Mouse (Mus musculus): ENCODE data around the gene Epn2. TPM values are rescaled to one million over a fixed set of nuclear protein-coding genes. Genes with fewer than 3 reads are reported as not detected.

The Epn2 gene
- polyA plus RNA-seq, 1 experiment, result 107 TPM

DNA sequence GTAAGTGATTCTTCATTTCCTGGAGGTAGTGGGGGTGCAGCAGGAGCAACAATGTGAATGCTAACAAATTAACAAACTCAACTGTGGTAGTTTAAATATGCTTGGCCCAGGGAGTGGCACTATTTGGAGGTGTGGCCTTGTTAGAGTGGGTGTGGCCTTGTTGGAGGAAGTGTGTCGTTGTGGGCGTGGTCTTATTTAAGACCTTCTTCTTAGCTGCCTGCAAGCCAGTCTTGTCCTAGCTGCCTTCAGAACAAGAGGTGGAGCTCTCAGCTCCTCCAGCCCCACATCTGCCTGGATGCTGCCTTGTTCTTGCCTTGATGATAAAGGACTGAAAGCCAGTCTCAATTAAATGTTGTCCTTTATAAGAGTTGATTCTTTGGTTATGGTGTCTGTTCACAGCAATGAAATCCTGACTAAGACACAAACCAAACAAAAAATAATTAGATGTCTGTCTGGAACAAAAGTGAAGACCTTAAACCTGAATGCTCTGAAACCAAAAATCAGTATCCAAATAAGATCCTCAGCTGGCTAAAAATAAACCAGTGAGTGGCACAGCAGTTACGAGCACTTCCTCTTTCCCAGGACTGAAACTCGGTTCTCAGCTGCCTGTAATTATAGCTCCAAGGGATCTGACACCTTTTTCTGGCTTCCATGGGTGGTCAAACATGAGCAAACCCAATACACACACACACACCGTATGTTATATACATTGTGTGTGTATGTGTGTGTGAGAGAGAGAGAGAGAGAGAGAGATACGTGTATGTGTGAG, 80.6 kb downstream of the Epn2 start:
- TF ChIP-seq POLR2A (IDR thresholded peaks at IDR 0.05; ENCODE audit: extremely low read depth, insufficient read depth, low read length) (no peak), CTCF (IDR thresholded peaks at IDR 0.05; ENCODE audit: extremely low read depth, insufficient read depth, low read length) (no peak)
- peak overlapping the region; percentile 48; the same call in 1 of the 2 replicates for H3K27ac ChIP-seq (ENCODE audit: insufficient read depth, low read length)
- no peaks in the 10 kb centered on the region; the same call in 1 of the 2 replicates for H3K4me1 ChIP-seq (ENCODE audit: control insufficient read depth, insufficient read depth, low read length)
- no peak overlapping the region for H3K4me3 ChIP-seq (ENCODE audit: insufficient read depth, low read length)

DNA sequence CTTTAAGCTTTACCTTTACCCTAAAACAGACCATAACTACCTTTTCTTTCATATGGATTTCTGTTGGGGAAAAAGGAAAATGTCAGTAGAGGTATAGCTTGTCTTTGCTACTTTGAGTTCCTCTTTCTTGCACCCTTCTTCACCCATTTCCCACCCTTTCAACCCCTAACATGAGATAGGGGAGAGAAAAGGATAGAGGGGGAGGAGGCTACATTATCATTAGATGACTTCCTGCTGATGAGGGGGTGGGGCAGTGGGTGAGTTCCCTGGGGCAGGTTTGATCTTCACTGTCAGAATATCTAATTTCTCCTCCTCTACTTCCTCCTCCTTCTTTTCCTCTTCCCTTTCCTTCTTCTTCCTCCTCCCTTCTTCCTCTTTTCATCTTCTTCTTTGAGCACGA, 82.0 kb downstream of the Epn2 start:
- H3K27ac ChIP-seq (ENCODE audit: insufficient read depth, low read length), result no peak overlapping the region
- TF ChIP-seq CTCF (IDR thresholded peaks at IDR 0.05; ENCODE audit: extremely low read depth, insufficient read depth, low read length) (no peak), POLR2A (IDR thresholded peaks at IDR 0.05; ENCODE audit: extremely low read depth, insufficient read depth, low read length) (no peak)
- H3K4me3 ChIP-seq (ENCODE audit: insufficient read depth, low read length), result no peak overlapping the region

DNA sequence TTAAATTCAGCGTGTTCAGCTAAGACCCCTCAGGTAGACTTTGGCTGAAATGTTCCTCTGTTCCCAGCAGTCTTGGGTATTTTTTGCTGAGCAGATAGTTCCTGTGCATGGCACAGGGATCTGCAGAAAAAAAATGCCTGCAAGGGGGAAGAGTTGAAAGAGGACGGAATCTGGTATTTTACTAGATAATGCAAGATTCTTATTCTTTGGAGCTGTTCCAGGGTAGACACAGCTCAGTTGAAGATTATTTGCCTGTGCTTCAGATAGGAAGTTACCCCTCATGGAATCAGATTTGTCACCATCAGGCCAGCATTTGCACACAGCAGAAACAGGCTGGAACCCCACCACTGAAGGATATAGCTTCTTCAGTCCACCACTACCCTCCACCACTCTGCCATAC, 84.0 kb downstream of the Epn2 start:
- peaks cover 1% of the 10 kb centered on the region; the same call in 1 of the 2 replicates for H3K4me1 ChIP-seq (ENCODE audit: control insufficient read depth, insufficient read depth, low read length)
- H3K27ac ChIP-seq (ENCODE audit: insufficient read depth, low read length), result no peak overlapping the region
- no peak for TF ChIP-seq POLR2A (IDR thresholded peaks at IDR 0.05; ENCODE audit: extremely low read depth, insufficient read depth, low read length)
- TF ChIP-seq CTCF (IDR thresholded peaks at IDR 0.05; ENCODE audit: extremely low read depth, insufficient read depth, low read length), result no peak
- no peak overlapping the region for H3K4me3 ChIP-seq (ENCODE audit: insufficient read depth, low read length)

More for the DNA sequence above, 82.0 kb downstream of the Epn2 start:
- H3K4me1 ChIP-seq (ENCODE audit: control insufficient read depth, insufficient read depth, low read length), result peaks cover 1% of the 10 kb centered on the region; the same call in 1 of the 2 replicates

DNA sequence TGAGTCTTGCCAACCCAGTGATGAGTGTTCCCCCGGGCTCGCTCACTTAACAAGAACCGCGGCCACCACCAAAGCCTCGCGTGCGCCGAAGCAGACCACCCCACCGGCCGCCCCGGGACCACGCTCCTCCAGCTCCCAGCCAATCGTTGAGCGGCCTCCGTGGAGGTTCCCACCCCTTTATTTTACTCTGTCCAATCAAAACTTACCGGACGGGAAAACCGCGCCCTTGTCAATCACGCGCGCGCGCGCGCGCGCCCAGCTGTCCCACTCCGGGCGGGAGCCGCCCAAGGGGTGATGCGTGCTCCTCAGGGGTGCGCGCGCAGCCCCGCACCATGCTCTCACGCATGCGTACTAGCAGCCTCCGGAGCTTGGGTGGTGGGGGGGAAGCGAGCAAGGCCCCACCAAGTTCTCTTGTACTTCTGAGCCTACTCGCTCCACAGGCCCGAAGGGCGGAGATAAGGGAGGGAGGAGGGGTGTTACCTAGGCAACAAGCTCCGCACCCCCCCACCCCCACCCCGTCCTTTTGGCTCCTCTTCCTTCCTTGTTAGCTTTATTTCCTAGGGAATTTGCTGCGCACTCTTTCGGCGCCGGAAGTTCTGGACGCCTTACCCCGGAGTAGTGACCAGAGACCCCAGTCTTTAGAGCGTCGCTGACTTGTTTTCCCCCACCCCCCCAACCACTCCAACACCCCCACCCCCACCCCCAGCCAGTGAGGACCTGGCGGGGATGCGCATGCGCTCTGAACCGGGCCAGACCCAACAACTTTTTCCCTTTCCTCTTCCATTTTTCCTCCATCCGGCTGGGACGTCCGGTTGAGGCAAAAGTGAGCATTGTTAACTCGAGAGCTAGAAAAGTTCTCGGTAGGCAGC, 85.1 kb downstream of the Epn2 start, which contains the start of gene Mapk7:
Mapk7 (minus strand) TSS at position 278 of the 869 bp plus-strand sequence.
- Histone ChIP-seq H3K4me1 (ENCODE audit: control insufficient read depth, insufficient read depth, low read length) (peaks cover 1% of the 10 kb centered on the region; the same call in 1 of the 2 replicates), H3K4me3 (ENCODE audit: insufficient read depth, low read length) (peak within 1 kb of the TSS; percentile 93), H3K27ac (ENCODE audit: insufficient read depth, low read length) (peak within 1 kb of the TSS; percentile 26; the same call in 1 of the 2 replicates)
- TF ChIP-seq CTCF (IDR thresholded peaks at IDR 0.05; ENCODE audit: extremely low read depth, insufficient read depth, low read length) (no peak), POLR2A (IDR thresholded peaks at IDR 0.05; ENCODE audit: extremely low read depth, insufficient read depth, low read length) (peak; percentile 50; the same call in 1 of the 2 replicates)

DNA sequence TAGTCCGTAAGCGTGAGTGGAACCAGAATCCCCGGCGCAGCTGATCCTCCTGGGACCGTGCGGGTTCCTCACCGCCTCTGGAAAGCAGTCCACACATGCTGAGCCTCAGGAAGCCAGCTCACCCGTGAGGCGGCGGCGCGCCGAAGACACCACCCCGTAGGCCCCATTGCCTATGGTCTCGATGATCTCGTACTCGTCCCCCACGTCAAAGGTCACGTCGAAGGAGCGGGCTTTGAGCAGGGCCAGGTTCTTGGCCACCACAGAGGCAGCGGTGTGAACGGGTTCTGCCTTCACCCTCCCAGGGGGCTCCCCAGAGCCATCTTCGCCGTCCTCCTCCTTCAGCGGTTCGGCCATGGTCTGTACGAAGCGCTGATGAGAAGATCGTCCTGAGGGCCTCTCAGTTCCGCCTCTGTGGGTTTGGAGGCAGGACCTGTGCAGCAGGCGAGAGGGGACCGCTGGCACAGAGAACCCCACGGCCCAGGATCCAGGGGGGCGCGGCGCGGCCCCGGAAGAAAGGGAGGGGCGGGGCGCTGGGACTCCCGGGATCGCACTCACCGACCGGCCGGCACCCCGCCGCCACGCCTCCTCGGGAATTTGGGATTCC, 85.9 kb downstream of the Epn2 start:
- H3K27ac ChIP-seq (ENCODE audit: insufficient read depth, low read length), result peak overlapping the region; percentile 26; the same call in 1 of the 2 replicates
- TF ChIP-seq POLR2A (IDR thresholded peaks at IDR 0.05; ENCODE audit: extremely low read depth, insufficient read depth, low read length), result no peak
- TF ChIP-seq CTCF (IDR thresholded peaks at IDR 0.05; ENCODE audit: extremely low read depth, insufficient read depth, low read length), result no peak
- H3K4me3 ChIP-seq (ENCODE audit: insufficient read depth, low read length), result peak overlapping the region; percentile 93
- H3K4me1 ChIP-seq (ENCODE audit: control insufficient read depth, insufficient read depth, low read length), result peaks cover 1% of the 10 kb centered on the region; the same call in 1 of the 2 replicates

DNA sequence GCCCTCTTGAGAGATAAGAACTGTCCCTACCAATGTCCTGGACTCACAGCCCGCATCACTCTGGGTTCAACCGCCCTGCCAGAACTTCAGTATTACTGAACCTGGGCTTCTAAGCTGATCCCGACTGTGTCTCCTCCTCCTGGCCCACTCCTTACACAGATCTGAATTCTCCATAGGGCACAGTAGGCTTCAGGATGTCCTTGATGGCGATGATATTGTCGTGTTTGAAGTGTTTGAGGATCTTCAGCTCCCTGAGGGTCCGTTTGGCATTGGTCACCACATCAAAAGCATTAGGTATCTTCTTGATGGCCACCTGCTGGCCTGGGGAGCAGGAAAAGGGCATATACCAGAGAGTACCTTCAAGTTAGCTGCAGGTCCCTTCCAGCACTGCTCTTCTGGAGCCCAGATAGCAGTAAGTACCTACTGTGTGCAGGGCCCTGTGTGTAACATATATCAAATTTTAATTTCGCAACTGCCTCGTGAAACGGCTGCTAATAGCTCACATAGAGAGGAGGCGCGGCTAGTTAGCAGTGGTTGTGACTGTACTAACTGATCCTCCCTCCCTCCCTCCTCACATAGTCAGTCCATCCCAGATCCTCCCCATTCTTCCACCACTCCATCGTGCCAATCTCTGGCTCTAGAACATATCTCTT, 86.6 kb downstream of the Epn2 start:
- peak overlapping the region; percentile 93 for H3K4me3 ChIP-seq (ENCODE audit: insufficient read depth, low read length)
- no peak overlapping the region for H3K27ac ChIP-seq (ENCODE audit: insufficient read depth, low read length)
- H3K4me1 ChIP-seq (ENCODE audit: control insufficient read depth, insufficient read depth, low read length), result peaks cover 1% of the 10 kb centered on the region; the same call in 1 of the 2 replicates
- TF ChIP-seq POLR2A (IDR thresholded peaks at IDR 0.05; ENCODE audit: extremely low read depth, insufficient read depth, low read length) (no peak), CTCF (IDR thresholded peaks at IDR 0.05; ENCODE audit: extremely low read depth, insufficient read depth, low read length) (no peak)

DNA sequence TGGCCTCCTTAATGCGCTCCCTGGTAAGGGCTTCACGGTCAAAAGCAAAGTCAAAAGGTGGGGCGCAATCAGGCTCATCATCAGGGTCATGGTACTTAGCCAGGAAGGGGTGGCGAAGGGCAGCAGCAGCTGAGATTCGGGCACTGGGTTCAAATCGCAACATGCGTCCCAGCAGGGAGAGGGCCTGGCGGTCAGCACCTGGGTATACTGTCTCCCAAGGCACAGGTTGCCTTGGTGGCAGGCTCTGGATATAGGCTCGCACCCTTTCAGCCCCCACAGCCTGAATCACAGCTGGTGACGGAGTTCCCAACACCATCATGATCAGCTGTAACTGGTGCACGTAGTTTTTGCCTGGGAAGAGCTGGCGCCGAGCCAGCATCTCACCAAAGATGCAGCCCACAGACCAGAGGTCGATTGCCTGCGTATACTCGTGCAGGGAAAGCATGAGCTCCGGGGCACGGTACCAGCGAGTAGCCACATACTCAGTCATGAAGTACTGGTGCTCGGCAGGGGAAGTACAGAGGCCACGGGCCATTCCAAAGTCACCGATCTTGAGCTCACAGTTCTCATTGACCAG, 88.5 kb downstream of the Epn2 start:
- Histone ChIP-seq H3K4me3 (ENCODE audit: insufficient read depth, low read length) (no peak overlapping the region), H3K27ac (ENCODE audit: insufficient read depth, low read length) (no peak overlapping the region), H3K4me1 (ENCODE audit: control insufficient read depth, insufficient read depth, low read length) (peaks cover 3% of the 10 kb centered on the region)
- no peak for TF ChIP-seq CTCF (IDR thresholded peaks at IDR 0.05; ENCODE audit: extremely low read depth, insufficient read depth, low read length)
- TF ChIP-seq POLR2A (IDR thresholded peaks at IDR 0.05; ENCODE audit: extremely low read depth, insufficient read depth, low read length), result no peak

DNA sequence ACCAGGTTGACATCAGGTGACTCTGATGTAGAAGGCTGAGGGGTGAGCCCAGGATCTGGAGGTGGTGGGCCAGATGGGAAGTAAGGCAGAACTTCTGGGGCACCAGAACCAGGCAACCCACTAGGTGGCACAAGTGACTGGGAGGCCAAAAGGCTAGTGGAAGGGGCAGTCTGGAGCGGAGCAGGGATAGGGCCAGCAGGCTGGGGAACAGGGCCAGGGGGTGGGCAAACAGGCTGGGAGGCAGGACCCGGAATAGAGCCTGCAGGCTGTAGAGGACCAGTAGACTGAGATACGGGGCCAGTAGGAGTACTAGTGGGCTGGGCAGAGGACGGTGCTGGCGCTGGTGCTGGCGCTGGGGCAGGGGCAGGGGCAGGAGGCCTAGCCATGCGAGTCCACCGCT, 89.6 kb downstream of the Epn2 start:
- no peak overlapping the region for H3K27ac ChIP-seq (ENCODE audit: insufficient read depth, low read length)
- H3K4me1 ChIP-seq (ENCODE audit: control insufficient read depth, insufficient read depth, low read length), result peaks cover 3% of the 10 kb centered on the region
- no peak overlapping the region for H3K4me3 ChIP-seq (ENCODE audit: insufficient read depth, low read length)
- no peak for TF ChIP-seq CTCF (IDR thresholded peaks at IDR 0.05; ENCODE audit: extremely low read depth, insufficient read depth, low read length)
- TF ChIP-seq POLR2A (IDR thresholded peaks at IDR 0.05; ENCODE audit: extremely low read depth, insufficient read depth, low read length), result no peak
